Mouse (Mus musculus) intestine, embryonic 14.5 days (tissue): ENCODE measurements at regions not wholly inside any gene's neighbourhood (a gene's known extent, or its start where the extent isn't known, plus 50 kb on each side); places are given as distances from the start of the nearest gene placed in this dataset.

Experiments used
- ATAC-seq: fragments of 200-750 bp; cut with Nextera tagmentation; replicated peaks from 2 replicates; pipeline ENCODE4 v1.8.0; 2017; ENCODE audit warnings: low read depth, moderate number of reproducible peaks, moderate TSS enrichment, moderate library complexity; ENCODE audit not compliant: low FRiP score, low TSS enrichment
- DNase-seq: peaks from one replicate; pipeline ENCODE4 v3.0.0-alpha.2; 2018; ENCODE audit warnings: low spot score
- H3K27ac ChIP-seq: fragments of 300-500 bp; sonication (generic); 2 replicates; pipeline ENCODE4 v1.5.1; 2014; ENCODE audit warnings: low read depth, mild to moderate bottlenecking, control low read depth
- H3K27me3 ChIP-seq: fragments of 300-500 bp; sonication (generic); replicated peaks from 2 replicates; pipeline ENCODE4 v1.6.1; 2014; ENCODE audit warnings: low read length, control low read depth; ENCODE audit not compliant: control insufficient read depth, insufficient read depth
- H3K36me3 ChIP-seq: fragments of 300-500 bp; sonication (generic); 2 replicates; pipeline ENCODE4 v1.6.1; 2014; ENCODE audit warnings: low read length, control low read depth; ENCODE audit not compliant: control insufficient read depth, insufficient read depth
- H3K4me1 ChIP-seq: fragments of 300-500 bp; sonication (generic); replicated peaks from 2 replicates; pipeline ENCODE4 v1.6.1; 2014; ENCODE audit warnings: low read length, control low read depth, mixed read lengths; ENCODE audit not compliant: control insufficient read depth, insufficient read depth
- H3K4me2 ChIP-seq: fragments of 300-500 bp; sonication (generic); 2 replicates; pipeline ENCODE4 v1.6.1; 2014; ENCODE audit warnings: low read length
- H3K4me3 ChIP-seq: fragments of 300-500 bp; sonication (generic); 2 replicates; pipeline ENCODE4 v1.5.1; 2014; ENCODE audit warnings: low read depth, low read length, control low read depth, mixed read lengths
- H3K9ac ChIP-seq: fragments of 300-500 bp; sonication (generic); 2 replicates; pipeline ENCODE4 v1.6.1; 2014; ENCODE audit warnings: mild to moderate bottlenecking, low read length
- H3K9me3 ChIP-seq: fragments of 300-500 bp; sonication (generic); 2 replicates; pipeline ENCODE4 v1.6.1; 2016; ENCODE audit warnings: low read length, control low read depth; ENCODE audit not compliant: control insufficient read depth
- WGBS: fragments of 180-500 bp; shearing (Covaris S2); extraction: QIAGEN DNeasy Blood & Tissue Kit; methylation state at CpG from one replicate; pipeline ENCODE4 v1.1.7; 2014; 5-methylcytosine and 5-hydroxymethylcytosine counted together

- Histone ChIP-seq H3K27me3 (no peaks in the 10 kb centered on the region), H3K4me2 (no peak overlapping the region), H3K4me3 (no peak overlapping the region), H3K36me3 (no peaks in the 10 kb centered on the region), H3K27ac (no peak overlapping the region), H3K9ac (no peak overlapping the region), H3K4me1 (no peaks in the 10 kb centered on the region), H3K9me3 (no peaks in the 10 kb centered on the region)
- DNase-seq (no peak), ATAC-seq (no peak)
- 81% methylated on average over 6 of the region's 6 CpGs for WGBS
These were observed 382.1 kb upstream of the Ddi1 start for GRCm38 (mm10) chr9:6651572-6652236.

GRCm38 (mm10) chr9:6645796-6646309, 376.2 kb upstream of the Ddi1 start:
- Histone ChIP-seq H3K27ac (no peak overlapping the region), H3K9me3 (no peaks in the 10 kb centered on the region), H3K4me2 (no peak overlapping the region), H3K36me3 (no peaks in the 10 kb centered on the region), H3K27me3 (no peaks in the 10 kb centered on the region), H3K4me1 (no peaks in the 10 kb centered on the region), H3K9ac (no peak overlapping the region), H3K4me3 (no peak overlapping the region)
- ATAC-seq (no peak; the same call in 1 of the 2 replicates), DNase-seq (no peak)
- 51% methylated on average over 3 of the region's 3 CpGs for WGBS

GRCm38 (mm10) chr9:6645321-6645720, 375.7 kb upstream of the Ddi1 start:
- ATAC-seq (no peak), DNase-seq (no peak)
- H3K4me3 ChIP-seq: no peak overlapping the region
- H3K9ac ChIP-seq: no peak overlapping the region
- no peaks in the 10 kb centered on the region for H3K27me3 ChIP-seq
- 76% methylated on average over 2 of the region's 2 CpGs for WGBS
- H3K27ac ChIP-seq: no peak overlapping the region
- H3K4me1 ChIP-seq: no peaks in the 10 kb centered on the region
- no peaks in the 10 kb centered on the region for H3K9me3 ChIP-seq
- H3K4me2 ChIP-seq: no peak overlapping the region
- H3K36me3 ChIP-seq: no peaks in the 10 kb centered on the region

- no peak overlapping the region for H3K9ac ChIP-seq
- ATAC-seq: no peak
- DNase-seq: no peak
- no peaks in the 10 kb centered on the region for H3K4me1 ChIP-seq
- no peaks in the 10 kb centered on the region for H3K27me3 ChIP-seq
- no peaks in the 10 kb centered on the region for H3K9me3 ChIP-seq
- no peak overlapping the region for H3K4me2 ChIP-seq
- whole genome bisulfite sequencing: 80% methylated on average over 2 of the region's 2 CpGs
- no peak overlapping the region for H3K4me3 ChIP-seq
- H3K27ac ChIP-seq: no peak overlapping the region
- H3K36me3 ChIP-seq: no peaks in the 10 kb centered on the region
These were observed 347.5 kb upstream of the Ddi1 start for GRCm38 (mm10) chr9:6617155-6617554.

GRCm38 (mm10) chr9:6609284-6609627, 339.6 kb upstream of the Ddi1 start:
- no peaks in the 10 kb centered on the region for H3K4me1 ChIP-seq
- no peaks in the 10 kb centered on the region for H3K36me3 ChIP-seq
- H3K9me3 ChIP-seq: no peaks in the 10 kb centered on the region
- no peaks in the 10 kb centered on the region for H3K27me3 ChIP-seq
- H3K4me3 ChIP-seq: no peak overlapping the region
- ATAC-seq: no peak
- WGBS: 90% methylated on average over 1 of the region's 1 CpGs
- no peak for DNase-seq
- H3K9ac ChIP-seq: no peak overlapping the region
- H3K27ac ChIP-seq: no peak overlapping the region
- no peak overlapping the region for H3K4me2 ChIP-seq

GRCm38 (mm10) chr9:6608428-6609283, 339.0 kb upstream of the Ddi1 start:
- Histone ChIP-seq H3K4me3 (no peak overlapping the region), H3K27me3 (no peaks in the 10 kb centered on the region), H3K27ac (no peak overlapping the region), H3K9ac (no peak overlapping the region), H3K36me3 (no peaks in the 10 kb centered on the region), H3K9me3 (no peaks in the 10 kb centered on the region), H3K4me2 (no peak overlapping the region), H3K4me1 (no peaks in the 10 kb centered on the region)
- DNase-seq (no peak), ATAC-seq (no peak)
- WGBS: 60% methylated on average over 5 of the region's 5 CpGs
